Mouse (Mus musculus) lung, postnatal 0 days (tissue): ENCODE measurements around the gene Osbpl3.

Source experiments
- CTCF ChIP-seq: IDR thresholded peaks from 2 replicates; pipeline ENCODE4 v1.5.1; 2016; ENCODE audit warnings: antibody characterized with exemption, mild to moderate bottlenecking
- EP300 ChIP-seq: IDR thresholded peaks from 2 replicates; pipeline ENCODE4 v1.6.1; 2016; ENCODE audit warnings: antibody characterized with exemption, mild to moderate bottlenecking, control low read depth

GRCm38 (mm10) chr6:50273947-50274346 is 182.1 kb downstream of the Osbpl3 start:
- TF ChIP-seq CTCF = no peak
- TF ChIP-seq EP300 = no peak
